Mouse (Mus musculus): ENCODE results near the gene 4933411K16Rik.

Gene 4933411K16Rik

GRCm38 (mm10) chr19:42035456-42036248, 16.4 kb upstream of the 4933411K16Rik start, which contains the start of gene Ankrd2:
Ankrd2 (plus strand) TSS chr19:42036000.
- in situ Hi-C loops (cut with MboI, MseI): no loop called here

DNA sequence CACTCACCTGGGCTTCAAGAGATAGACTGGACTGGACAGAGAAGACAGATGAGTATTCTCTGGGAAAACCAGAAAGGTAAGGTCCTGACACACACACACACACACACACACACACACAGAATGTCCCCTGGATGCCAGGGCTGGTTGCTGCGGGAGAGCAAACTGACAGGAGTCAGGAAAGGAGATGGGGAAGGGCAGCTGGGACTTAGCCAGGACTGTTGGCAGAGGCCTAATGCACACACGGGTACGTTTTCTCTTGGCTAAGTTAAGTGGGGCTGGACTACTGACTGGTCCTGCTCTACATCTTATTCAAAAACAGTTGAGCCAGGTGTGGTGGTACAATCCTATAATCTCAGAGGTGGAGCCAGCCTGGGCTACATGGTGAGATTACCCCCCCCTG, 15.7 kb upstream of the 4933411K16Rik start:
- in situ Hi-C loops (cut with MboI, MseI): no loop called here

DNA sequence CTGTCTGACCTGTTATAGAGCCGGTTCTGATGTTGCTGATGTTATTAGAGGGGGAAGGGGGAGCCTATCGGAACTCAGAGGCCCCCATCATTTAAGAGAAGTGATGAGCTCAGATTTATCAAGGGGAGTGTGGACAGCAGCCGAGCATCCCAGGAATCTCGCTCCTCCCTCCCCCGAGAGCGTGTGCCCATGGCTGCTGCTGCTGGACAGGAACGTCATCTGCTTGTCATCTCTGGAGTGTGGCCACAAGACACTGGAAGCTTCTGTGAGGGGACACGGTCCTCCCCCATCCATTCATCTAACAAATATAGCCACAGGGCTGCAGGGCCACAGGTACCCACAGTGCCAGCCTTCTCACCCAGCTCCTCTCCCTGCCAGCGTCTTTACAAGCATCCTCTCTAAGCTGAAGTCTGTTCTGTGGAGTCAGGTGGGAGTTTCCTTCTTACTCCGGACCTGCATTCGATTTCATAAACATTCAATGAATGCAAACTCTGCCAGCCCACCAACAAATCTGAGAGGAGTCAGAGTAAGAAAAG, 14.8 kb upstream of the 4933411K16Rik start:
- in situ Hi-C loops (cut with MboI, MseI): no loop called here

DNA sequence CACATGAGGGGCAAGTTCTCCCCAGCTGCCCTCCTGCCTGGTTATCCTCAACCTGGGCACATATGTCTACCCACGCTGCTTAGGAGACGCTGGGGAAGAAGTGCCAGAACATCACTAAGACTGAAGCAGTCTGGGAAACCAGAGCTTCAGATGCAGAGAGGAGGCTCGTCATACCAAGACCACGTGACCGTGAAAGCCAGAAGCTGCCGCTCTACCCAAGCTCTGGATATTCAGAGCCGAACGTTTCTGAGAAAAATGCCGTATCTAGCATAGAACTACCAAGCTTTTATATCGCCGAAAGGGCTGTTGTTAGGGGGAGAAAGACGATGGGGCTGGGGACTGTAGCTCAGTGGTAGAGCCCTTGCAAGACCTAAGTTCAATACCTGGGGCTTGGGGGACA, 13.7 kb upstream of the 4933411K16Rik start:
- in situ Hi-C loops (cut with MboI, MseI): no loop called here

- in situ Hi-C loops (cut with MboI, MseI): no loop called here
Observed at GRCm38 (mm10) chr19:42043988-42044387, 8.1 kb upstream of the 4933411K16Rik start.

- in situ Hi-C loops (cut with MboI, MseI): no loop called here
Observed at GRCm38 (mm10) chr19:42045269-42046102, 6.6 kb upstream of the 4933411K16Rik start, which contains the start of gene Hoga1. Hoga1 (plus strand) TSS chr19:42045610.

- in situ Hi-C loops (cut with MboI, MseI): no loop called here
Observed at GRCm38 (mm10) chr19:42050251-42050650, 1.8 kb upstream of the 4933411K16Rik start.

- in situ Hi-C loops (cut with MboI, MseI): no loop called here
Observed at GRCm38 (mm10) chr19:42051351-42051750, 697 bp upstream of the 4933411K16Rik start.

- in situ Hi-C loops (cut with MboI, MseI): no loop called here
Observed at GRCm38 (mm10) chr19:42054255-42054654, 2.2 kb downstream of the 4933411K16Rik start.

DNA sequence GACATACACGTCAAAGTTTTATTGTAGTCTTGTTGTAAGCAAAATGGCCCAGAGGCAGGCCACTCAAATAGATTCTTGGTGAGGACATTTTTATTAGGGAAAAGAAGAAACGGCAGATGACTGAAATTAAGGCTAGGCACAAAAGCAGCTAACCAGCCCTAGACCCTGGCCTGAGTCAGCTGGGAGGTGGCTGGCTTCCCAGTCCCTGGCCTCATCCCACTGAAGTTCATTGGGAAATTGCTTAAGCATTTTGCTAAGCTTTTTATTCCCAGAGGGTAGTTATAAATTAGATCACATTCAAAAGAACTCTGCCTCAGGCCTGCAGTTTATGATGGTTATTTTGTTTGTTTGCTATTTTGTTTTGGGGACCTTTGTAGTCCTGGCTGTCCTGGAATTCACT, 3.8 kb downstream of the 4933411K16Rik start:
- in situ Hi-C loops (cut with MboI, MseI): no loop called here

GRCm38 (mm10) chr19:42056719-42057409, 4.8 kb downstream of the 4933411K16Rik start:
- in situ Hi-C loops (cut with MboI, MseI): no loop called here

DNA sequence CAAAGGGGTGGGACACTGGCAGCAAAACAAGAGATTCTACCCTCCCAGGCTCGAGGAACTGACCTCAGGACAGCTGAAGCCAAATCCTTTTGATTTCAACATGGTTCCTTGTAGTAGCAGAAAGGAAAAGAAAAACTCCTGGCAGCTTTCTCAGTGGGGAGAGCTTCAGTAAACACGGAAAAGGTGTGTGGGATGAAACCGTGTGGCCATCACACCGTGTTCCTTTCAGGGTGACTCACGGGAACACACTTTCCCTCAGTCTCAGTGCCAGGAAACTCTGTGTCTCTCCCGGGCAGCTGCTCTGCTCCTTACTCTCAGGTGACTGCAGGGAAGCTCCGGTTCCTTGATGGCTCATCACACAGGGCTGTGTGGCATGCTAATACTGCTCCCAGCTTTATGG, 6.4 kb downstream of the 4933411K16Rik start:
- in situ Hi-C loops (cut with MboI, MseI): no loop called here

GRCm38 (mm10) chr19:42061443-42061842, 9.4 kb downstream of the 4933411K16Rik start:
- in situ Hi-C loops (cut with MboI, MseI): no loop called here

GRCm38 (mm10) chr19:42068441-42069240, 16.6 kb downstream of the 4933411K16Rik start:
- in situ Hi-C loops (cut with MboI, MseI): no loop called here

DNA sequence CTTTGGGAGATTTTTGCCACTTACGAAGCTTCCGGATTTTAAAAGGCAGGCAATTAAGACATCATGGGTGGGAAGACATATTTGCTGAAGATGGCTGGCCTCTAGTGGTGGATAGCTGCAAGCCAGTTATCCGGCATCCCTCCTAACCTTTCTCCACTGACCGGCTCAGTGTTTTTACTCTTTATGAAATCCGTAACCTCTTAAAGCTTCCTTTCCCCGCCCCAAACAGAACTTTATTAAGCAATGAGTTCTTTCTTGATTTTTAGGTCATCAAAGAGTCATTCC, 17.1 kb downstream of the 4933411K16Rik start:
- in situ Hi-C loops (cut with MboI, MseI): no loop called here

DNA sequence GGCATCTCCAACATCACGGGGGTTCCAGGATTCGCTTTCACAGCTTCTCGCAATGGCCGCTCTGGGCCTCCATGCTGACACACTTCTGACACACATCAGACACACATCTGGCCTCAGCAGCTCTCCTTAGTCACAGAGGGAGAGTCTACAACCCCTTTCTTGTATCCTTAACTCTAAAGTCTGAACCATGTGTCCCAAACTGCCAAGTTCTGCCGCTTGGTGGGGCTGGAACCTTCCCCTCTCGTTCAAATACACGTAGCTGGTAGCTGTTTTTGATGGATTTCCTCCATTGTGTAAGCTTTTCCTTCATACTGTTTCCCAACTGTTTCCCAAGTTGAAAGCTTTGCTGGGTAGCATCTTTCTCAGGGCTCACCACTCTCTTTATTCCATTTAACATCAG, 19.2 kb downstream of the 4933411K16Rik start:
- in situ Hi-C loops (cut with MboI, MseI): loop anchor here (10.0 kb wide), 1 partner anchor 1614 kb away; the partner anchor contains the start of gene Entpd7

DNA sequence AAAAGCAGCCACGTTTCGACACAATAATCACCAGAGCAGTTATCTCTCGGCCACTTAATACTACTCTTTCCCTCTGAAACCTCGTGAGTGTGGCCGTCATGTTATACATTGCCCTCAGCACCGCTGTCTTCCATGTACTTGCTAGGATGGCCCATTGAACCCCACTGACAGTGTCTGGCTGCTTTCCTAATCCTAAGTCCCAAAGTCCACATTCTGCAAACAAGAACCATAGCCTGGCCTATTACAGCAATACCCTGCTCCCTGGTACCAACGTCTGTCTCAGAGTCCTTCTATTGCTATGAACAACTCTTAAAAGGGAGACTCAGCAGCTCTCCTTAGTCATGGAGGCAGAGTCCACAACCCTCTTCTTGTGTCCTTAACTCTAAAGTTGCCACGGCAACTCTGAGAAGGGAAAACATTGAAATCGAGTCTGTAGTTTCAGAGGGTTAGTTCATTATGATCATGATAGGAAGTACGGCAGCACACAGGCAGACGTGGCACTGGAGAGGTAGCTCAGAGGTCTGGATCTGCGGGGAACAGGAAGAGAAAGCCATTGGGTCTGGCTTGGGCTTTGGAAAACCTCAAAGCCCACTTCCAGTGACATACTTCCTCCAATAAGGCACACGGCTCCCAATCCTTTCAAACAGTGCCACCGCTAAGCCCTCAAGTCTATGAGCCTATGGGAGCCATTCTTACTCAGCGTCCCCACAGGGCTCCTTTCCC, 20.0 kb downstream of the 4933411K16Rik start:
- in situ Hi-C loops (cut with MboI, MseI): loop anchor here (10.0 kb wide), 1 partner anchor 1613 kb away; the partner anchor contains the start of gene Entpd7

- in situ Hi-C loops (cut with MboI, MseI): loop anchor here (10.0 kb wide), 1 partner anchor 1612 kb away; the partner anchor contains the start of gene Entpd7
Observed at GRCm38 (mm10) chr19:42072802-42073201, 20.8 kb downstream of the 4933411K16Rik start.

- in situ Hi-C loops (cut with MboI, MseI): loop anchor here (10.0 kb wide), 1 partner anchor 1610 kb away; the partner anchor contains the start of gene Entpd7
Observed at GRCm38 (mm10) chr19:42075051-42075450, 23.0 kb downstream of the 4933411K16Rik start.

GRCm38 (mm10) chr19:42075992-42076391, 23.9 kb downstream of the 4933411K16Rik start:
- in situ Hi-C loops (cut with MboI, MseI): loop anchor here (10.0 kb wide), 1 partner anchor 1609 kb away; the partner anchor contains the start of gene Entpd7
